Mouse (Mus musculus): ENCODE measurements around the gene Leprot. TPM values are rescaled to one million over a fixed set of nuclear protein-coding genes. Genes with fewer than 3 reads are reported as not detected.
A peak's percentile ranks its signal among the peaks of the same experiment; 100 is the strongest.

Leprot gene
- 66.2 TPM for polyA plus RNA-seq (2021)

- DNase-seq (ENCODE audit: low read depth, low spot score) (peak; percentile 99), ATAC-seq (peak; percentile 98)
- POLR2A ChIA-PET, result no interaction called here
- TF ChIP-seq CTCF (IDR thresholded peaks at IDR 0.05), result no peak
- in situ Hi-C loops (cut with MboI; ENCODE audit: low pct_unique_long_range_greater_than_20kb), result loop anchor here (25.0 kb wide), 1 partner anchor 260 kb away; no protein-coding TSS in a partner anchor
- H3K27me3 ChIP-seq, result no peaks in the 10 kb centered on the region
- CTCF ChIA-PET, result interaction anchor here (1.5 kb wide), 1 partner anchor 351 kb away, joined by 4 read pairs; no protein-coding TSS in a partner anchor
Observed at GRCm38 (mm10) chr4:101647196-101647905, at the start of gene Leprot. Gene Leprot (plus strand): TSS chr4:101647718.

GRCm38 (mm10) chr4:101601758-101602157 is 45.8 kb upstream of the Leprot start:
- ChIA-PET POLR2A (no interaction called here), CTCF (no interaction called here)
- peak; percentile 36 for TF ChIP-seq CTCF (IDR thresholded peaks at IDR 0.05)
- DNase-seq (ENCODE audit: low read depth, low spot score), result no peak
- no peak for ATAC-seq
- H3K27me3 ChIP-seq, result no peaks in the 10 kb centered on the region
- in situ Hi-C loops (cut with MboI; ENCODE audit: low pct_unique_long_range_greater_than_20kb), result no loop called here

- DNase-seq (ENCODE audit: low read depth, low spot score) (no peak), ATAC-seq (peak; percentile 80)
- in situ Hi-C loops (cut with MboI; ENCODE audit: low pct_unique_long_range_greater_than_20kb), result no loop called here
- no peak for TF ChIP-seq CTCF (IDR thresholded peaks at IDR 0.05)
- ChIA-PET CTCF (no interaction called here), POLR2A (no interaction called here)
- H3K27me3 ChIP-seq, result no peaks in the 10 kb centered on the region
Observed at GRCm38 (mm10) chr4:101603635-101604034, 43.9 kb upstream of the Leprot start.

GRCm38 (mm10) chr4:101616520-101616919 is 31.0 kb upstream of the Leprot start:
- ChIA-PET POLR2A (no interaction called here), CTCF (no interaction called here)
- ATAC-seq, result no peak
- TF ChIP-seq CTCF (IDR thresholded peaks at IDR 0.05), result no peak
- no peaks in the 10 kb centered on the region for H3K27me3 ChIP-seq
- in situ Hi-C loops (cut with MboI; ENCODE audit: low pct_unique_long_range_greater_than_20kb), result no loop called here
- DNase-seq (ENCODE audit: low read depth, low spot score), result no peak

- peak; percentile 16 for TF ChIP-seq CTCF (IDR thresholded peaks at IDR 0.05)
- no peak for DNase-seq (ENCODE audit: low read depth, low spot score)
- CTCF ChIA-PET, result no interaction called here
- no peak for ATAC-seq
- POLR2A ChIA-PET, result no interaction called here
- no peaks in the 10 kb centered on the region for H3K27me3 ChIP-seq
- in situ Hi-C loops (cut with MboI; ENCODE audit: low pct_unique_long_range_greater_than_20kb), result no loop called here
Observed at GRCm38 (mm10) chr4:101617742-101618141, 29.8 kb upstream of the Leprot start.

- no peaks in the 10 kb centered on the region for H3K27me3 ChIP-seq
- DNase-seq (ENCODE audit: low read depth, low spot score), result no peak
- no peak for ATAC-seq
- in situ Hi-C loops (cut with MboI; ENCODE audit: low pct_unique_long_range_greater_than_20kb), result no loop called here
- CTCF ChIA-PET, result interaction anchor here (1.7 kb wide), 1 partner anchor 10 kb away, joined by 4 read pairs; no protein-coding TSS in a partner anchor
- no peak for TF ChIP-seq CTCF (IDR thresholded peaks at IDR 0.05)
- POLR2A ChIA-PET, result no interaction called here
Observed at GRCm38 (mm10) chr4:101620206-101620605, 27.3 kb upstream of the Leprot start.

GRCm38 (mm10) chr4:101621241-101621640 is 26.3 kb upstream of the Leprot start:
- no peak for ATAC-seq
- TF ChIP-seq CTCF (IDR thresholded peaks at IDR 0.05), result no peak
- in situ Hi-C loops (cut with MboI; ENCODE audit: low pct_unique_long_range_greater_than_20kb), result no loop called here
- CTCF ChIA-PET, result interaction anchor here (1.1 to 1.7 kb wide), 2 partner anchors 11 to 36 kb away, joined by 3 to 4 read pairs; no protein-coding TSS in a partner anchor
- DNase-seq (ENCODE audit: low read depth, low spot score), result no peak
- POLR2A ChIA-PET, result no interaction called here
- no peaks in the 10 kb centered on the region for H3K27me3 ChIP-seq

GRCm38 (mm10) chr4:101625278-101625677 is 22.2 kb upstream of the Leprot start:
- no peak for TF ChIP-seq CTCF (IDR thresholded peaks at IDR 0.05)
- in situ Hi-C loops (cut with MboI; ENCODE audit: low pct_unique_long_range_greater_than_20kb), result loop anchor here (25.0 kb wide), 1 partner anchor 238 kb away; no protein-coding TSS in a partner anchor
- DNase-seq (ENCODE audit: low read depth, low spot score) (no peak), ATAC-seq (no peak)
- CTCF ChIA-PET, result no interaction called here
- POLR2A ChIA-PET, result no interaction called here
- no peaks in the 10 kb centered on the region for H3K27me3 ChIP-seq

GRCm38 (mm10) chr4:101635596-101635995 is 11.9 kb upstream of the Leprot start:
- no peaks in the 10 kb centered on the region for H3K27me3 ChIP-seq
- CTCF ChIA-PET, result no interaction called here
- in situ Hi-C loops (cut with MboI; ENCODE audit: low pct_unique_long_range_greater_than_20kb), result loop anchor here (25.0 kb wide), 1 partner anchor 248 kb away; no protein-coding TSS in a partner anchor
- no peak for ATAC-seq
- DNase-seq (ENCODE audit: low read depth, low spot score), result no peak
- POLR2A ChIA-PET, result interaction anchor here (0.6 kb wide), 1 partner anchor 264 kb away, joined by 3 read pairs; no protein-coding TSS in a partner anchor
- no peak for TF ChIP-seq CTCF (IDR thresholded peaks at IDR 0.05)

- no peaks in the 10 kb centered on the region for H3K27me3 ChIP-seq
- ChIA-PET POLR2A (no interaction called here), CTCF (no interaction called here)
- no peak for TF ChIP-seq CTCF (IDR thresholded peaks at IDR 0.05)
- no peak for DNase-seq (ENCODE audit: low read depth, low spot score)
- no peak for ATAC-seq
- in situ Hi-C loops (cut with MboI; ENCODE audit: low pct_unique_long_range_greater_than_20kb), result loop anchor here (25.0 kb wide), 1 partner anchor 250 kb away; no protein-coding TSS in a partner anchor
Observed at GRCm38 (mm10) chr4:101637472-101637871, 10.0 kb upstream of the Leprot start.

GRCm38 (mm10) chr4:101640631-101641030 is 6.9 kb upstream of the Leprot start:
- no peaks in the 10 kb centered on the region for H3K27me3 ChIP-seq
- in situ Hi-C loops (cut with MboI; ENCODE audit: low pct_unique_long_range_greater_than_20kb), result loop anchor here (25.0 kb wide), 1 partner anchor 253 kb away; no protein-coding TSS in a partner anchor
- TF ChIP-seq CTCF (IDR thresholded peaks at IDR 0.05), result no peak
- no peak for DNase-seq (ENCODE audit: low read depth, low spot score)
- ChIA-PET POLR2A (no interaction called here), CTCF (no interaction called here)
- no peak for ATAC-seq
